Mouse (Mus musculus) left cerebral cortex, postnatal 10 days (tissue): ENCODE measurements around the gene Mthfsd. TPM values are rescaled to one million over a fixed set of nuclear protein-coding genes. Genes with fewer than 3 reads are reported as not detected.

Experiments used
- DNase-seq, 2 experiments: peaks; one replicate each; pipeline ENCODE4 v3.0.0; 2021 to 2022; ENCODE audit warnings: low spot score in 2 of 2, mixed read lengths in 1 of 2; ENCODE audit errors: extremely low spot score in 1 of 2
- intact Hi-C: fragments of 180-260 bp; cut with DNase I; formaldehyde crosslinking; loops from one replicate; pipeline ENCODE4 v1.15.1; 2025
- microRNA-seq: library from miRNA; unstranded; fragments of <30 nt; microRNA quantifications from one replicate; pipeline ENCODE4 v1.2.0, GENCODE M21; 2022
- total RNA-seq, 2 experiments: library from RNA; stranded (reverse); gene quantifications; 2 replicates each; pipeline ENCODE4 v1.2.3; 2021

Mthfsd gene
- total RNA-seq, 2 experiments from 2014 or later: 26.5 to 30.1 TPM

GRCm38 (mm10) chr8:121047441-121047840 is 60.8 kb downstream of the Mthfsd start:
- DNase-seq: no peak
- intact Hi-C loops: no loop called here

GRCm38 (mm10) chr8:121043719-121044440 is 64.3 kb downstream of the Mthfsd start:
- intact Hi-C loops: no loop called here

More at GRCm38 (mm10) chr8:121043719-121044440, 64.3 kb downstream of the Mthfsd start:
- no peak for DNase-seq

Small RNA genes lying within 50 kb of the gene (microRNA-seq; reads per million reads assigned to microRNA genes)
- not detected for gene Gm27530

Other genes with a start within 250 kb of the Mthfsd start
- gene Foxf1, start 24.0 kb downstream of the Mthfsd start, total RNA-seq: 1 to 10 TPM; 1.4 to 1.5 TPM
- gene Foxc2, start 7.8 kb upstream of the Mthfsd start, total RNA-seq: 1 to 10 TPM; 2.8 to 3.1 TPM
- under 1 TPM in 1 of 2 experiments, not detected in 1; 0.36 TPM for gene Foxl1, start 19.5 kb upstream of the Mthfsd start, total RNA-seq